Mouse (Mus musculus): ENCODE measurements around the gene Ociad1. TPM values are rescaled to one million over a fixed set of nuclear protein-coding genes. Genes with fewer than 3 reads are reported as not detected.
"Not testable (repeated sequence)": the region's sequence is repeated elsewhere in the genome, so short reads cannot be mapped to it uniquely, and the experiment has no call there.

Ociad1 gene
- polyA plus RNA-seq, 1 experiment from 2014 or later, result 170 TPM

DNA sequence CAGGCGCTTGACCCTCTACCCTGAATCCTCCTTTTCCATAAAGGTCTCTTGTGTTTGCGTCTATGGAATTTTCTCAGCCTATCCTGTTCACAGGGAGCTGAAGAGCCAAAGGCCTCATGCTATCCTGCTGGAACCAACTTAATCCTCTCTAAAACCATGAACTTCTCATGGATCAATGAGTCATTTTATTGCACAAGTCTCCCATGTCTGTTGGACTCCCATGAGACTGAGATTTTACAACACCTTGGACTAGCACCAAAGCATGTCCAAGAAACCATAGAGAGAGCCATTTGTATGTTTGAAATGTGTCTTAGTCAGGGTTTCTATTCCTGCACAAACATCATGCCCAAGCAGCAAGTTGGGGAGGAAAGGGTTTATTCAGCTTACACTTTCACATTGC is 22.1 kb downstream of the Ociad1 start:
- no peak overlapping the region for H3K9ac ChIP-seq (ENCODE audit: low read depth, low read length)
- WGBS, result 95% methylated on average over 2 of the region's 2 CpGs
- H3K27me3 ChIP-seq (replicated peaks; ENCODE audit: control insufficient read depth, insufficient read depth, low read length), result no peaks in the 10 kb centered on the region
- no peak overlapping the region for H3K4me3 ChIP-seq (ENCODE audit: low read depth, low read length)
- H3K36me3 ChIP-seq (ENCODE audit: control insufficient read depth, insufficient read depth, low read length), result peaks cover 32% of the 10 kb centered on the region; the same call in 1 of the 2 replicates
- H3K4me1 ChIP-seq (replicated peaks; ENCODE audit: control insufficient read depth, insufficient read depth, low read length), result peaks cover 19% of the 10 kb centered on the region
- ATAC-seq (replicated peaks; ENCODE audit: low FRiP score), result no peak
- no peak overlapping the region for H3K4me2 ChIP-seq
- no peak for DNase-seq (ENCODE audit: low spot score)
- no peak overlapping the region for H3K27ac ChIP-seq (ENCODE audit: low read depth, low read length)
- H3K9me3 ChIP-seq (ENCODE audit: control insufficient read depth, low read length), result no peaks in the 10 kb centered on the region

GRCm38 (mm10) chr5:73319306-73319705 is 26.7 kb downstream of the Ociad1 start:
- ATAC-seq (replicated peaks; ENCODE audit: low FRiP score) (no peak), DNase-seq (ENCODE audit: low spot score) (no peak)
- 87% methylated on average over 5 of the region's 5 CpGs for WGBS
- no peaks in the 10 kb centered on the region; the same call in 1 of the 2 replicates for H3K4me1 ChIP-seq (replicated peaks; ENCODE audit: control insufficient read depth, insufficient read depth, low read length)
- no peak overlapping the region for H3K4me3 ChIP-seq (ENCODE audit: low read depth, low read length)
- no peak overlapping the region for H3K9ac ChIP-seq (ENCODE audit: low read depth, low read length)
- H3K36me3 ChIP-seq (ENCODE audit: control insufficient read depth, insufficient read depth, low read length), result peaks cover 10% of the 10 kb centered on the region; the same call in 1 of the 2 replicates
- no peak overlapping the region for H3K27ac ChIP-seq (ENCODE audit: low read depth, low read length)
- H3K9me3 ChIP-seq (ENCODE audit: control insufficient read depth, low read length), result no peaks in the 10 kb centered on the region
- no peaks in the 10 kb centered on the region for H3K27me3 ChIP-seq (replicated peaks; ENCODE audit: control insufficient read depth, insufficient read depth, low read length)
- H3K4me2 ChIP-seq, result no peak overlapping the region

DNA sequence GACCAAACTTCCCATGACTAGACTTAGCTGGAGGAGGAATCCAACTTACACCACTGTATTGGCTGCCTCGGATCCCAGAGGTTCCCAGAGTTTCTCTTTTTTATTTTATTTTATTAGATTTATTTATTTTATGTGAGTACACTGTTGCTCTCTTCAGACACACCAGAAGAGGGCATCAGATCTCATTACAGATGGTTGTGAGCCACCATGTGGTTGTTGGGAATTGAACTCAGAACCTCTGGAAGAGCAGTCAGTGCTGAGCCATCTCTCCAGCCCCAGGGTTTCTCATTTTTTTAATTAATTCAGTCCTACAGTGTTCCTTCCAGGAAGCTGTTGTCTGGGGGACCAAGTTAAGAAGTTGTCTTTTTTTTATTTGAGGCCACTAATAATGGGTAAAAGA is 30.1 kb downstream of the Ociad1 start:
- not testable (repeated sequence) for H3K4me2 ChIP-seq; H3K4me3 ChIP-seq (ENCODE audit: low read depth, low read length); DNase-seq (ENCODE audit: low spot score); H3K27ac ChIP-seq (ENCODE audit: low read depth, low read length); ATAC-seq (replicated peaks; ENCODE audit: low FRiP score); H3K27me3 ChIP-seq (replicated peaks; ENCODE audit: control insufficient read depth, insufficient read depth, low read length); H3K36me3 ChIP-seq (ENCODE audit: control insufficient read depth, insufficient read depth, low read length); H3K9me3 ChIP-seq (ENCODE audit: control insufficient read depth, low read length); H3K9ac ChIP-seq (ENCODE audit: low read depth, low read length); H3K4me1 ChIP-seq (replicated peaks; ENCODE audit: control insufficient read depth, insufficient read depth, low read length)
- 80% methylated on average over 1 of the region's 1 CpGs for WGBS

DNA sequence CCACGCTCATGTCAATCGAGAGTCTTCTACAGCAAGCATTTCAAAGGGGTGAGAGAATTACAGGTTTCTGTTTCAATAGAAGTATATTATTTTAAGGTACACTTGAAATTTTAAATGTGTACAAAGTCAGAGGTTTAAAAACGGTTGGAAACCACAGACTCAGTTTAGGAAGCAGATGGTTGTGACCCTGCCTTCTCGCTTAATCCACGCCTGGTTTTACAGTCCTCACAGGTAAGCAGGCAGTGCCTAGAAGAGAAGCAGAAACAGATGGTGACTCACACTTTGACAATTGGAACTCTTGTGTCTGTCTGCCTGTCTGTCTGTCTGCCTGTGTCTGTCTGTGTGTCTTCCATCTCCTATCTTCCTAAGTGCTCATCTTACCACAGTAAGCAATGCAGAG is 31.0 kb downstream of the Ociad1 start:
- ATAC-seq (replicated peaks; ENCODE audit: low FRiP score) (no peak), DNase-seq (ENCODE audit: low spot score) (no peak)
- Histone ChIP-seq H3K27me3 (replicated peaks; ENCODE audit: control insufficient read depth, insufficient read depth, low read length) (no peaks in the 10 kb centered on the region), H3K4me3 (ENCODE audit: low read depth, low read length) (no peak overlapping the region), H3K4me2 (no peak overlapping the region), H3K36me3 (ENCODE audit: control insufficient read depth, insufficient read depth, low read length) (no peaks in the 10 kb centered on the region), H3K9me3 (ENCODE audit: control insufficient read depth, low read length) (no peaks in the 10 kb centered on the region), H3K4me1 (replicated peaks; ENCODE audit: control insufficient read depth, insufficient read depth, low read length) (no peaks in the 10 kb centered on the region), H3K27ac (ENCODE audit: low read depth, low read length) (no peak overlapping the region), H3K9ac (ENCODE audit: low read depth, low read length) (no peak overlapping the region)
- WGBS, result 72% methylated on average over 5 of the region's 5 CpGs

DNA sequence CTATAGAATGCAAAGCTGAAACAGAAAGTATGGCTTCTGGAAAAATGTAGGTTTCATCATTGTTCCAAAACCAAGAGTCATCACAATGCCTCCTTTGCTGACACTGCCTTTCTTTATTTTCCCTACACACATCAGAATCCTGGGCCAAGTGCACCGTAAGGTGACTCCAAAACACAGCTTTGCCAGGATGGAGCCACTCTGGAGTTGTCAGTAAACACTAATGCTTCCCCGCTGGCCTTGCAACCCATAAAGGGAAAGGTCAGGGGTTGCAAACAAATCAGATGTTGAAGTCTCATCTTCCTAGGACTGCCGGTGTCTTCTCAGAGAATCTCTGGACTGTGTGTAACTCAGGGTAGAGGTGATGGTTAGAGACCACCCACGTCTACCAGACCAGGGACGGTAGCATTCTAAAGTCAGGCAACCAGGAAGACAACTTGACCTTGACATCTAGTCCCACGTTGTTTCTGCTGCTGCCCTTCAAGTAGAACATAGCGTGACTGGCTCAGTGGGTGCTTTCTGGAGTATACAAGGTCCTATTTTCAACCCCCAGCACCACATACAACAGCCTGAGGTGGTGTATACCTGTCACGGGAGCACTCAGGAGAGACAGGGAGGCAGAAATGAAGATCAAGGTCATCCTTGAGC is 32.1 kb downstream of the Ociad1 start:
- H3K9me3 ChIP-seq (ENCODE audit: control insufficient read depth, low read length), result no peaks in the 10 kb centered on the region
- 78% methylated on average over 8 of the region's 8 CpGs for WGBS
- no peak overlapping the region for H3K4me3 ChIP-seq (ENCODE audit: low read depth, low read length)
- no peaks in the 10 kb centered on the region for H3K4me1 ChIP-seq (replicated peaks; ENCODE audit: control insufficient read depth, insufficient read depth, low read length)
- H3K36me3 ChIP-seq (ENCODE audit: control insufficient read depth, insufficient read depth, low read length), result no peaks in the 10 kb centered on the region
- DNase-seq (ENCODE audit: low spot score) (no peak), ATAC-seq (replicated peaks; ENCODE audit: low FRiP score) (no peak)
- no peak overlapping the region for H3K4me2 ChIP-seq
- no peaks in the 10 kb centered on the region for H3K27me3 ChIP-seq (replicated peaks; ENCODE audit: control insufficient read depth, insufficient read depth, low read length)
- H3K9ac ChIP-seq (ENCODE audit: low read depth, low read length), result no peak overlapping the region
- no peak overlapping the region for H3K27ac ChIP-seq (ENCODE audit: low read depth, low read length)

DNA sequence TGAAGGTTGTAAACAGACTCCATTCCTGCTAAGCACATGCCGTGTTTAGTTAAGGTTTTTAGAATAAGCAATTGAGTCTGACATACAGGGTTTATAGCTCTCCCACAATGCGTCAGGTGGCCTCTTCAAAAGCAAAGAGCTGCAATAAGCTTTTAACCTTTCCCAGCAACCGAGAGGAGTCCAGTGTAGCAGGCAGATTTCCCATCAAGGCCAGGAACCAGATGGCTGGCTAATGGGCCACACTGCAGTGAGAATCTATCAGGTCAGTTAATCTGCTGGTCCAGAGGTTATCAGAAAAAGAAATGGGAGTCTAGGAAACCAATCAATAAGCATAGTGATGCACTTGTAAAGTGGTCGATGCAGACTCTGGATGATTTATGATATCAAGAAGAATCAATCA is 38.4 kb downstream of the Ociad1 start:
- Histone ChIP-seq H3K9me3 (ENCODE audit: control insufficient read depth, low read length) (no peaks in the 10 kb centered on the region), H3K9ac (ENCODE audit: low read depth, low read length) (no peak overlapping the region), H3K4me2 (no peak overlapping the region), H3K27me3 (replicated peaks; ENCODE audit: control insufficient read depth, insufficient read depth, low read length) (no peaks in the 10 kb centered on the region), H3K4me1 (replicated peaks; ENCODE audit: control insufficient read depth, insufficient read depth, low read length) (no peaks in the 10 kb centered on the region), H3K27ac (ENCODE audit: low read depth, low read length) (no peak overlapping the region), H3K36me3 (ENCODE audit: control insufficient read depth, insufficient read depth, low read length) (no peaks in the 10 kb centered on the region), H3K4me3 (ENCODE audit: low read depth, low read length) (no peak overlapping the region)
- 48% methylated on average over 4 of the region's 4 CpGs for WGBS
- DNase-seq (ENCODE audit: low spot score) (no peak), ATAC-seq (replicated peaks; ENCODE audit: low FRiP score) (no peak)

DNA sequence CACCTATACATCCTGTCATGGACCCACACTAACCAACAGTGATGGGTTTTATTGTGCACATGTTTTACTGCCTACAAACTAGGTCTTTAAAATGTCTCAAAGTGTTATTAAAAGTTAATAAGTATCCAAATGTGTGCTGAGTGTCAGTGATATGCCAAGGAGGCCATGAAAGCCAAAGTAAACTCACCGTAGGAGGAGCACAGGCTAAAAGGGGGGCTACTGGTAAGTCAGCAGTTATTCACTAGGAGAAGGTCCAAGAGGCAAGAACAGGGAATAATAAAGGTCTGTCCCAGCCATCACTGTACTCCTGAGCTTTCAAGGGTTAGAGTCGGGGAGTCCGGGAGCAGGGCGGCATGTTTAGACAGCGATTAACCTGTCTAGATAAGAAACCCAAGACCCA is 43.9 kb downstream of the Ociad1 start:
- Histone ChIP-seq H3K4me1 (replicated peaks; ENCODE audit: control insufficient read depth, insufficient read depth, low read length) (0 out of 2 replicates have a peak, but pooled peaks cover 2% of the 10 kb centered on the region), H3K36me3 (ENCODE audit: control insufficient read depth, insufficient read depth, low read length) (no peaks in the 10 kb centered on the region), H3K9ac (ENCODE audit: low read depth, low read length) (no peak overlapping the region), H3K4me2 (no peak overlapping the region), H3K27ac (ENCODE audit: low read depth, low read length) (no peak overlapping the region), H3K4me3 (ENCODE audit: low read depth, low read length) (no peak overlapping the region), H3K9me3 (ENCODE audit: control insufficient read depth, low read length) (no peaks in the 10 kb centered on the region), H3K27me3 (replicated peaks; ENCODE audit: control insufficient read depth, insufficient read depth, low read length) (no peaks in the 10 kb centered on the region)
- 57% methylated on average over 5 of the region's 5 CpGs for WGBS
- ATAC-seq (replicated peaks; ENCODE audit: low FRiP score), result no peak
- DNase-seq (ENCODE audit: low spot score), result no peak

GRCm38 (mm10) chr5:73337961-73338831 is 45.6 kb downstream of the Ociad1 start:
- ATAC-seq (replicated peaks; ENCODE audit: low FRiP score) (peak; percentile 63; the same call in 1 of the 2 replicates), DNase-seq (ENCODE audit: low spot score) (peak; percentile 54)
- H3K4me2 ChIP-seq, result peak overlapping the region; percentile 90
- 4% methylated on average over 39 of the region's 41 CpGs for WGBS
- 0 out of 2 replicates have a peak, but pooled peaks cover 2% of the 10 kb centered on the region for H3K4me1 ChIP-seq (replicated peaks; ENCODE audit: control insufficient read depth, insufficient read depth, low read length)
- H3K9me3 ChIP-seq (ENCODE audit: control insufficient read depth, low read length), result no peaks in the 10 kb centered on the region
- peak overlapping the region; percentile 69 for H3K9ac ChIP-seq (ENCODE audit: low read depth, low read length)
- no peak overlapping the region for H3K27ac ChIP-seq (ENCODE audit: low read depth, low read length)
- H3K36me3 ChIP-seq (ENCODE audit: control insufficient read depth, insufficient read depth, low read length), result no peaks in the 10 kb centered on the region
- peak overlapping the region; percentile 59 for H3K4me3 ChIP-seq (ENCODE audit: low read depth, low read length)
- H3K27me3 ChIP-seq (replicated peaks; ENCODE audit: control insufficient read depth, insufficient read depth, low read length), result no peaks in the 10 kb centered on the region
